Mouse (Mus musculus) inflammation-experienced regulatory T-cells, adult 6 months (primary cell): Measurements from ENCODE around the gene Alkbh7. TPM values are rescaled to one million over a fixed set of nuclear protein-coding genes. Genes with fewer than 3 reads are reported as not detected.
A peak's percentile ranks its signal among the peaks of the same experiment; 100 is the strongest.

Experiments
- ATAC-seq: one replicate; pipeline ENCODE4 v1.8.0; 2017
- polyA plus RNA-seq, 3 experiments: library from polyadenylated mRNA; unstranded; fragments of 100-300 nt; shearing (Covaris generic); gene quantifications; one replicate each; pipeline ENCODE4 v1.2.1; 2017

The Alkbh7 gene
- polyA plus RNA-seq = 10 to 100 TPM; 20.3 to 29.1 (median 22.2) TPM

DNA sequence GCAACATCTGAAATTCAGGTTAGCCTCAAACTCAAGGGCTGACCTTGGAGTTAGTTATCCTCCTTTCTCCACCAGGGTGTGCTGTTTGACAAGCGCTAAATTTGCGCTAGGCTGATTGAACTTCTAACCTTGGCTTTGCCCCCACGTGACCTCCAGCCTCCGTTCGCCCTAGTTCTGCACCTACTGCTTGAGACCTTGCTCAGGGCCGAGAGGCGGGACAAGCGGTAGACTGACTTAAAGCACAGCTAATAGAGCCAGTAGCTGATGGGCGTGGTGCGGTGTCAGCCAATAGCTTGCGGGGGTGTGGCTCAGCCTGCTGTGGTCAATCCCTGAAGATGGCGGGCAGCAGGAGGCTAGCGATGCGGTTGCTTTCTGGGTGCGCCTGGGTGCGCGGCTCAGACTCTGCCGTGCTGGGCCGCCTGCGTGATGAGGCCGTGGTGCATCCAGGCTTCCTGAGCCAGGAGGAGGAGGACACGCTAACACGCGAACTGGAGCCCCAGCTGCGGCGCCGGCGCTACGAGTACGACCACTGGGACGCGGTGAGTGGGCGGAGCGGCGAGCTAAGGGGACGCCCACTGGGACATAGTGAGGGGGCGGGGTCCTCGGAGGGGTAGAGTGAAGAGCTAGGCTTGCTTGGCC is at the start of gene Alkbh7:
Alkbh7 (plus strand) TSS at position 311 of the 639 bp plus-strand sequence.
- peak; percentile 100 for ATAC-seq

DNA sequence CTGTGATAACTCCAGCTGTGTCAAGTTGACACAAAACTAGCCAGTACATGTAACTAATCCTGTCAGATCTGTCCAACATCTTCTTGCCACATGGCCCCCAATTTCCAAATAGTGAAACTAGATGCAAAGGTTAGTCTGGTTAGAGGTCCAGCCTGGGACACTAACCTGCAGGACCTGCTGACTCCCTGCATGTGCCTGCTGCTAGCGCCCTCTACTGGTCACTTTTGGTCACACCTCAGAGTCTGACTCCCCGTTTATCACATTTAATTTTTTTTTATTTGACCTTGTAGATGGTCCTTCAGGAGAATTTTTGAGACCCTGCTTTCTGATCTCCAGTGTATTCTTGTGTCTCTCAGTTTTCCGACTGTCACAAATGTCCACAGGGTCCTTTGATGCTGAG is 46.2 kb upstream of the Alkbh7 start:
- ATAC-seq = no peak

DNA sequence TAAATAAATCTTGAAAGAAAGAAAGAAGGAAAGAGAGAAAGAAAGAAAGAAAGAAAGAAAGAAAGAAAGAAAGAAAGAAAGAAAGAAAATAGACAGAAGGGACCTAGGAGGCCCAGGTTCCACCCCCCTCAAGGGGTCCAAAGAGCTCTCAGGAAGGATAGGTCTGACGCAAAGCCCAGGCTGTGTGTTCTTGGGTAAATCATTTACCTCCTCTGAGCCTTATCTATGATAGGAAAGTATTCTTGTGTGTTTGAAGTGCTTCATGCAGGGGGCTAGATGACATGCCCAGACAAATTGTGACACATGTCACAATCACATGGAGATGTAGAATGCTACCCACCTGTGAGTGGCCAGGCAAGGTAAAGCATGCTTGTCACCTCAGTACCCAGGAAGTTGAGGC is 44.5 kb upstream of the Alkbh7 start:
- no peak for ATAC-seq

DNA sequence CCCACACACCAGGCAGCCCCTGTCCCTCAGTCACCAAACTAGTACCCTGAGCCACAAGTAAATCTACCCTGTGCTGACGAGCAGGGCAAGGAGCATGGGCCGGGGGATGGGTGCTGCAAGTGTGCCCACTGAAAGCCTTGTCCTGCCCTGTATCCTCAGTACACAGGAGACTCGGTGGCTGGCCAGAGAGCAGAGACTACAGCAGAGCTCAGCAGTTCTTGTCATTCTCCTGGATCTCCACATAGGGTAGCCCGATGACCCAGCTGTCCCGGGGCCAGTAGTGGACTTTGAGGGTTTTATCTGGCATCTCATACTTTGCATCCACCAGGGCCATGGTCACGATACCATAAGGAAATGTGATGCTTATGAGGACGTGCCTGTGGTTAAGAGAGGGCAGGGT is 42.3 kb upstream of the Alkbh7 start:
- ATAC-seq = no peak

DNA sequence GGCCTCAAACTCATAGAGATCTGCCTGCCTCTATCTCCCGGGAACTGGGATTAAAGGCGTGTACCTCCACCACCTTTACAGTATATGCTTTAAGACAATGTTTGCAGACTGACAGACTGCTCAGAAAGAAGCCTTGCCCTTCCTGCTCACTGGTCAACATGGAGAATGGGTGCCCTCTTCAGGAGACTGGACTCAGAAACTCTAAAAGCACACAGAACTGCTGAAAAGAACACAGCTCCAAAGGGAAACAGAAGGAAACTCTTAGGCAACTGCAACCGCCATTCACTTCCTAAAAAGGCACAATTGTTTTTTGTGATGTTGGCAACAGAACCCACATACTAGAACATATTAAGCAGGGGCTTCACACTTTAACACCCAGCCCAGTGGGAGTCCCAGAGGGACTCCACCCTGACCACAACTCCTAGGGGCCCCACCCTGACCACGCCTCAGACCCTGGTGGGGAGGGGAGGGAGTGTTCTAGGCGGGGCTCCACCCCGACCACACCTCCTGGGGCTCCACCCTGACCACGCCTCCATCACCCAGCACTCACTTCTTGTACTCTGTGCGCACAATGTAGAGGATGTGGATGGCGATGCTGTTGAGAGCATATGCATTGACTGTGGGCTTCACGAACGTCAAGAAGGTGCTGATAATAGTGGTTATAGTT is 39.2 kb upstream of the Alkbh7 start:
- no peak for ATAC-seq

DNA sequence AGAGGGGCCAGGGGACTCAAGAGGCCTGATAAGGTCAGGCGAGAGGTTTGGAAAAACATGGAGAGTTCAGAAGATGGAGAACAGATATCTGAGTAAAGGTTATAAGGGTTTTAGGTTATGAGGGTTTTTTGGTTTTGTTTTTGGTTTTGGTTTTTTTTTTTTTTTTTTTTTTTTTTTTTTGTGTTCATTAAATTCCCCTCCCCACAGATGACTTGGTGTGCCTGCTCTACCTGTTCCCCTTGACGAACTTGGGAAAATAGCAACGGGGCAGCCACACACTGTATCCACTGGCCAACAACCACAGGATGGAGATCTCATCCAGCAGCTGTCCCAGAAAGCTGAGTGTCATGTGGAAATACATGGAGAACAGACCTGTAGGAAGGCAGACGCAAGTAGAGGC is 38.5 kb upstream of the Alkbh7 start:
- no peak for ATAC-seq

DNA sequence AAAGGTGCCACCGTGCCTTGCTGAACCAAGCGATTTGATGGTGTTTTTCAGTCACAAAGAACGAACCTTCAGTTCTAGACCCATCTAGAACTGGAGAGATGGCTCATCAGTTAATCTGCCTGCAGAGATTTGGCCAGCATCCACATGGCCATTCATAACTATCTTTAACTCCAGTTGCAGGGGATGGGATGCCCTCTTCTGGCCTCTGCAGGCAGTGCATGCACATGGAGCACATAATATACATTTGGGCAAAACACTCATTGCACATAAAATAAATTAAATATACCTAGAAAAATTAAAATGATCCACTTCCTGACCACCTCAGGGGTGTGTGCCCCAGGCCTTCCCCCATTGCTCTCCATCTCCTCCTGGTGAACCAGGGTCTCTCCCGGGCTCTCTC is 35.3 kb upstream of the Alkbh7 start:
- no peak for ATAC-seq

DNA sequence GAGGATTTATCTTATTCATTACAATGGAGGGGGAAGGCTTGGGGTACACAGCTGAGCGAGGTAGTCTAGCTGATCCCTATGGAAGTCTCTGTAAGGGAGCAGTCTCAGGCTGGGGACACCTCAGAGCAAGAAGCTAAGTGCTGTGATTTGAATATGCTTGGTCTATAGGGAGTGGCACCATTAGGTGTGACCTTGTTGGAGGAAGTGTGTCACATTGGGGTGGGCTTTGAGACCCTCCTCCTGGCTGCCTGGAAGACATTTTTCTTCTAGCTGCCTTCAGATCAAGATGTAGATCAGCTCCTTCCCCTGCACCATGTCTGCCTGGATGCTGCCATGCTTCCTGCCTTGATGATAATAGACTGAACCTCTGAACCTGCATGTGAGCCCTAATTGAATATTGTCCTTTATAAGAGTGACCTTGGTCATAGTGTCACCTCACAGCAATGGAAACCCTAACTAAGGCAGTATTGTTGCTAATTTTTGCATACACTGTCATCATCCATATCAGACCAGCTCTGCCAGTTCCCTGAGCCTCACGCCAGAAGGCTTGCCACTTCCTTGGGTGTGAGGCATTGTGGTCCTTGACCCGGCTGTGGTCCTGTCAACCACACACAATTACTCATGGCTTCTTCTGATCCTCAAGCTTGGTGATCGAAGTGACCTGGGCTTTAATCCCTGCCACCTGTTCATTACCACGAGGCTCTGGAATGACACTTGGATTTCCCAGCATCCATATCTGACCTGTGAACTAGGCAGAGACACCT is 34.3 kb upstream of the Alkbh7 start:
- no peak for ATAC-seq

DNA sequence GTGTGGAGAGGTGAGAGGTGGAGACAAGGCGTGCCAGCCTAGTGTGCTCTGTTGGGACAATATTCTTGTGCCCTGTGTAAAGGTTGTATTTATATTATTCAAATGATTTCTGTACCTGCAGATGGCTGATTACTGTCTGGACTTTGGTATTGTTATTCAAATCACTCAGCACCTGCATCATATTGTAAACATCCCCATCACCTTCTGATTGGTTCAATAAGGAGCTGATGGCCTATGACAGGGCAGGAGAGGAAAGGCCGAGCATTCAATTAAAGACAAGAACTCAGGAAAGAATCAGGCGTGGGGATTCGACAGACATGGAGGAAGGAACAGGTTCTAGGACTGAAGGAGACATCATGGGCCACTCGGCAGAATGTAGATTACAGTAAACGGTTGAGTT is 33.5 kb upstream of the Alkbh7 start:
- ATAC-seq = no peak

DNA sequence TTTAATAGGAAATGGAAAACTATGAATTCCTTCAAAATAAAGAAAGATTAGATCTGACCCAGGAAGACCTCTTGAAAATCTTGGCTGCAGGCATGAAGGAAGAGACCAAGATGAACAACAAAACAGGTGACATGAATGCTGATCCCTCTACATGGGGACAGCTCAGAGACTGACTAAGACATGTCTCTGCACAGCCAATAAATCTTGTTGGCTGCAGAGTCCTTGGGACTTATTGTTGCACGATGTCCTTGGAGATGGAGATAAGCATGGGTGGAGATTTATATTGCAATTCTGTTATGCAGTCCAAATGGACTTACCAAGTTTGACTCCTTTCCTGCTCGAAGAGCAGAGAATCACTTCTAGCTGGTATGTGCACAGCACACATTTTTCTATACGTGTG is 27.8 kb upstream of the Alkbh7 start:
- no peak for ATAC-seq

DNA sequence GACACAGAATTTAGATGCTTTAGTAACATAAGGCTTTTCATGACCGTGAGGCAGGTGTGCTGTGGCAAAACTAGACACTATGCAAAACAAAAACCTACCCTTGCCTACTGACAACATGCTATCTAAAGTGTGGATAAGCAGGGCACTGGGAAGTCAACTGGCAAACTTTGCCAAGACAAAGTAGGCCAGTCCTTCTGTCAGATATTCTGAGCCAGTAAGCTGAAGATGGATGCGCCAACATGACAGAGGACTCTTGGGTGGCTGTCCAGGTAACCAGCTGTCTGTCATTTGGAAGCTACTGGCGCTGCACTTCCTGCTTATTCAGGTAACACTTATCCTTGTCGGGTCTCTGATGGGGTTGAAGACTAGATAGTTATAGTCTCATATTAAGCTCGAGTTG is 27.1 kb upstream of the Alkbh7 start:
- no peak for ATAC-seq

DNA sequence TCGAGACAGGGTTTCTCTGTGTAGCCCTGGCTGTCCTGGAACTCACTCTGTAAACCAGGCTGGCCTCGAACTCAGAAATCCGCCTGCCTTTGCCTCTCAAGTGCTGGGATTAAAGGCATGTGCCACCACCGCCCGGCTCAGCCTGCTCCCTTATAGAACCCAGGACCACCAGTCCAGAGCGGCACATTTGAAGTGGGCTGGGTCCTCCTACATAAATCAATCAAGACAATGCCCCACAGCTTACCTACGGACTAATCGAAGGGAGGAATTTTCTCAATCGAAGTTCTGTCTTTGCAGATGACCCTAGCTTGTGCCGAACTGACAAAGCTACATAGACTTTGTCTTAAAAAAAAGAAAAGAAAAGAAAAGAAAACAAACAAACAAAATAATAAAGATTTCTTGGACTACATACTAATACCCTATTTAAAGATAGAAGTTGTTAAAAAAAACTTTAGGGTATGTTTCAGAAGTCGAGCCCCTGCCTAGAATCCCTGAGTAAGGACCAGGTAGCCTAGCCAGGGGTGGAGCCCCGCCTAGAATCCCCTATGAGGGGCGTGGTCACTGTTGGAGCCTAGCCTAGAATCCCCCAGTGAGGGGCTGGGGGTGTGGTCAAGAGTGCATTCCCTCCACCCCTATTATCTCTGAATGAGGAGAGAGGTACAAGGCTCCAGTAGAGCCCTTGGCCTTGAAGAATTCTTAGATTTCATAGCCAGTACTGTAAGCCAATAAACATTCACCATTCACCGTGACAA is 23.0 kb upstream of the Alkbh7 start:
- no peak for ATAC-seq

DNA sequence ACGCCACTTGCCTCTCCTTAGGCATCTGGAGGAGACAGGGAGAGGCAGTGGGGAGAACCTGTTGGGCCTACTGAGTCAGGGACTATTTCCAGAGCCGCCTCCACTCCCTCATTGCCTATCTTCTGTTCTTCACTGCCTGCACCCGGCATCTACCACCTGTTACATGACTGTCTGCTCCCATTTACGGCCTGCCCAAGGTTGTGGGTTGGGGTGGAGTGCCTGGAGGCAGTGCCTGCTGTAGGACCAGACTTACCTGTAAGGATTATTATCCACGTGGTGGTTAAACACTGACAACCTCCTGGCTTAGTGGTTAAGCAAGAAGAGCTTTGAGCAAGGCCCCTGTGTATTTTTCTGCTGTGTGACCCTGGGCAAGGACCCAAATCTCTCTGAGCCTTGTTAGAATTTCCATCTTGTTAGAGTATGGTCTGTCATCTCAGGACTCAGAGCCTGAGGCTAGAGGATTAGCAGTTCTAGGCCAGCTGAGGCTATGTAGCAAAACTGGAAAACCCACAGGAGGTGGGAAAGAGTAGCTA is 22.4 kb upstream of the Alkbh7 start:
- no peak for ATAC-seq

DNA sequence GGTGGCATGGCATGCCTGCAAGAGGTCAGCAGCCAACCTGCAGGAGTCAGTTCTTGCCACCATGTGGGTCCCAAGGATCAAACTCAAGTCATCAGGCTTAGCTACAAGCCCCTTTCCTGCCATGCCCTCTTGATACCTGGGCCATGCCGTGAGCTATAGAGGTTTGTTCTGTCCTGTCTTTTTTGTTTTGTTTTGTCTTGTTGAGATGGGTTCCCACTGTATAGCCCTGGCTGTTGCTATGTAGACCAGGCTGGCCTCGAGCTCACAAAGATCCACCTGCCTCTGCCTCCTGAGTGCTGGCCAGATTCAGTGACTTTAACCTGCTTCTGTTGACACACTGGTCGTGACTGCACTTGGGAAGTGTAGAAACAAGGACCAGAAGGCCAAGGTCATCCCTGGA is 21.7 kb upstream of the Alkbh7 start:
- no peak for ATAC-seq

DNA sequence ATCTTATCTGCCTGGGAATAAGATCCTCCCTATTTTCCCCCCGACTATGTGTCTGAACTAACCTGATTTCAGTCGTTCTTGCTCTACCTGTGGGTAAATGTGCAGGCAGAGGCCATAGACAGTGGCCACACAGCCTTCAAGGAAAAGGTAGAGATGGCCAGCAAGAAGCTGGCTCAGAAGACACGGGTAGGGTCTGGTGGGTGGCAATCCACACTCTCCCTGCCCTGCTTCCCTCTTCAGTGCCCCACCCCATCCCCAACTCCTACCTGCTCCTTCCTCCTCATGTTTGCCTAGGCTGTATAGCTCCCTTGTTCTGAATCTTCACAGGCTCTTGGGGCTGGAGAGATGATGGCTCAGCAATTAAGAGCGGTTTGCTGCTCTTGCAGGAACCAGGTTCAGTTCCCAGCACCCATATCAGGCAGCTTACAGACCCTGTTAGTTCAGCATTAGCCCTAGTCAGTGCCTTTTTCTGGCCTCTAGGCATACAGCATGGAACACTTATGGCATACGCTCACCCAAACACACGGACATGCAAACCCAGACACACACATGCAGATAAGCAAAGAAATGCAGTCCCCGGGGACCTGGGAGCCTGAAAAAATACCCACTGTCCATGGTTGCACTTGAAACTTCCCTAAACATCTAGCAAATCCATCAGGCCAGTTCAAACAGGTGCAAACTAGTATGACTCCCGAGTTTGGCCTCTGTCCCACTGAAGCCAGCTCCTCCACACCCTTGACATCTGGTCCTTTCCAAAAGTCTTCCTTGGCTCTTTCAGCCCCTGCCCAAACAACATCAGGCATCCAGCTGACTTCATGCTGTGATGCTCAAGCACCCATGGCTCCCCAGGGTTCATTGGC is 20.4 kb upstream of the Alkbh7 start:
- ATAC-seq = no peak

DNA sequence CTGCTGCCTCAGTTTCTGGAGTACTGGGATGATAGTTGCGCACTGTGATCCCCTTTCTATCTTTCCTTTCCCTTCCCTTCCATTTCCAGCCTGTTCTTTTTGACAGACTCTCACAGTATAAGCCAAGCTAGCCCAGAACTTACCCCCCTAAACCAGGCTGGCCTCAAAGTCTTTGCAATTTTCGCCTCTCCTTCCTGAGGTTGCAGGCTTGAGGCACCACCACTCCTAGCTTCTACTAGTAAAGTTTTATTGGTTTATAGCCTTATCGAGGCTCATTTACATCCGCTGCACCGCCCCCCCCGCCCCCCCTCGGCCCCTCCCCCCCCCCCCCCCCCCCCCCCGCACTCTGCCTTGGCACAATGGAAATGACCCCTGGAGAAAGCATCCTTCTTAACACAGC is 17.6 kb upstream of the Alkbh7 start:
- no peak for ATAC-seq

DNA sequence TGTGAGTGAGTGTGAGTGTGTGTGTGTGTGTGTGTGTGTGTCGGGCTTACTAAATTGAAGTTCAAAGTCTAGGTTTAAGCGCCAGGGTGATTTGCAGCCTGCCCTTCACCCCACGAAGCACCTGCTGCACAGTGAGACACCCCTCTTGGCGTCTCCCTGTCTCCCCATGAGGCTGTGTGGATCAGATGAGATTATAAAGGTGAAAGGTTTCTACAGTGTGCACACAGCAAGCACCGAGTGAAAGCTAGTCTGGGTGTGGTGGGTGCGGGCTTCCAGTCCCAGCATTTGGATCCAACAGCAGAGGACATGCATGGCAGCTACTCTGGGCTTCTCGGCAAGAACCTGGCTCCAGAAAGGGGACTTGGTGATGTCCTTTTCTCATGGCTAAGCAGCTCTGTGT is 16.1 kb upstream of the Alkbh7 start:
- no peak for ATAC-seq

DNA sequence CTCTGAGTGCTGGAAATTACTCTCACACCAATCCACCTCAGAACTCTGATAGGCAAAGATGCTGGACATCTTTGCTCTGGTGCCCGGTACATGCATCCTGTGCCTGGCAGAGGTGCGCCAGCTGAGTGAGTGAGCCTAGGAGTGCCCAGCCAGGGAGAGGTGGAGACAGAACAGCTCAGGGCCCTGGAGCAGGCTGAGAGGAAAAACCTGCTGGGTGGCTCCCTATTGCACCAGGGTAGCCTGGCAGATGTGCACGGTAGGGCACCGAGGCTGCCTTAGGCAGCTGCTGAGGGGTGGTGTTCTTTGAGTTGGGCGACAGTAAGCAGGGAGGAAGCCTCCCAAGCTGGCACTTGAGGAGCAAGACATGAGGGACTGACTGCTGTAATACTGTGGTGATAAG is 15.1 kb upstream of the Alkbh7 start, which contains the start of gene Acer1:
Acer1 (minus strand) TSS at position 114 of the 400 bp plus-strand sequence.
- ATAC-seq = no peak

DNA sequence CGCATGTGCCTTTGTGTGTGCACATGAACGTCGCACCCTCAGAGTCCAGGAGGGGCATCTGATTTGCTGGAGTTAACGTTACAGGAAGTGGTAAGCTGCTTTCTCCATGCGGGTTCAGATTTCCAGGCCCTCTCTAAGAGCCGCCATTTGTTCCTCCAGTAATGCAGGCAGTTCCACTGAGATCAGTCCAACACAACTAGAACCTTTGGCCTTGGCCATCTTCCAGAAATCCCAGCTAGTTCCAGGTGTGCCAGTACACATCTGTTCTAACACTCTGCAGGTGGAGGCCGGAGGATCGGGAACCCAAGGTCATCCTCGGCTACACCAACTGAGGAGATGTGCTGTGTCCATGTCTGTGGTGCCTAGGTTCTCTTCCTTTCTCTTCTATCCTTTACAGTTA is 12.3 kb upstream of the Alkbh7 start:
- no peak for ATAC-seq

DNA sequence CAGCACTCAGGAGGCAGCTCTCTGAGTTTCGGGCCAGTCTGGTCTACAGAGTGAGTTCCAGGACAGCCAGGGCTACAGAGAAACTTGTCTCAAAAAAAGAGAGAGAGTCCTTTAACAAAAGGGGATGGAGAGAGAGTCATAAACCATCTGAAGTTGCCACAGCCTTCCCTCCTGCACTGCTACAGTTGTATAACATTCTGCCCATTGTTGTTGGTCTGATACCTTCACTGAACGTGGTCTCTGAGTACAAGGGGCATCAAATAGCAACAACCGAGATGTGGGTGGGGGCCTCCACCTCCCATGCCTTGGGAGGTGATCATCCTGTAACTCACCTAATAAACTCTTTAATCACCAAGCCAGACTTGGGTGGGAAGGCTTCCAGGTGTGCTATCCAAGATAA is 11.5 kb upstream of the Alkbh7 start:
- ATAC-seq = no peak

DNA sequence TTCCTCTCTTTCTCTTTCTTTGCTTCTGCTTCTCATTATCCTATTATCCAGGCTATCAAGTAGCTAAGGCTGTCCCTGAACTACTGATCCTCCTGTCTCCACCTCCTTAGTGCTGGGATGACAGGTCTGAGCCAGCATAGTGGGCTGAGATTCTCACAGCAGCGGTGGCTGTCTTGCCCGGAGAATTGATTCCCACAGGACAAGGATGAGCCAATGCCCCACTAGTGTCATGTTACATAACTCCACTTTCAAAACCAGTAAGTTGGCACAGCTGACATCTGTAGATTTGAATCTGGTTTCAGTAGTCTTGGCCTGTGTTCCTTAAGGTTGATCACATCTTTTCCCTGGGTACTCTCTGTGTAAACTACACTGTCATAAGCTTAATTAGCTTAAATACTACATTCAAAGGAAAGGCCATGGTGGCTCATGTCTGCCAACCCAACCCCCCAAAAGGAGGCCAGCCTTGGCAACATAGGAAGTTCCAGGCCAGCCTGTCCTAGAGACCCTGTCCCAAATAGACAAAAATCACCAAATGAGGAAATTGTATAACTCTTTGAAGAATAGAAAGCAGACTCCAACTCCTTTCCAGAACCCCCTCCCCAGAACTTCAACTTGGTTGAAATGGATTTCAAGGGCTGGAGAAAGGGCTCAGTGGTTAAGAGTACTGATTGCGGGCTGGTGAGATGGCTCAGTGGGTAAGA is 10.9 kb upstream of the Alkbh7 start:
- no peak for ATAC-seq
